Mouse (Mus musculus) mature B cell (primary cell): ENCODE results near the gene Shc3.

Source experiments
- in situ Hi-C: fragments of 300-500 bp; cut with MboI; formaldehyde crosslinking; loops from 2 replicates; pipeline ENCODE4 v1.14.3; 2019

The Shc3 gene

GRCm38 (mm10) chr13:51485291-51485690 is 83.9 kb downstream of the Shc3 start:
- in situ Hi-C loops, result no loop called here

- in situ Hi-C loops, result no loop called here
Observed at GRCm38 (mm10) chr13:51482786-51483185, 86.4 kb downstream of the Shc3 start.

DNA sequence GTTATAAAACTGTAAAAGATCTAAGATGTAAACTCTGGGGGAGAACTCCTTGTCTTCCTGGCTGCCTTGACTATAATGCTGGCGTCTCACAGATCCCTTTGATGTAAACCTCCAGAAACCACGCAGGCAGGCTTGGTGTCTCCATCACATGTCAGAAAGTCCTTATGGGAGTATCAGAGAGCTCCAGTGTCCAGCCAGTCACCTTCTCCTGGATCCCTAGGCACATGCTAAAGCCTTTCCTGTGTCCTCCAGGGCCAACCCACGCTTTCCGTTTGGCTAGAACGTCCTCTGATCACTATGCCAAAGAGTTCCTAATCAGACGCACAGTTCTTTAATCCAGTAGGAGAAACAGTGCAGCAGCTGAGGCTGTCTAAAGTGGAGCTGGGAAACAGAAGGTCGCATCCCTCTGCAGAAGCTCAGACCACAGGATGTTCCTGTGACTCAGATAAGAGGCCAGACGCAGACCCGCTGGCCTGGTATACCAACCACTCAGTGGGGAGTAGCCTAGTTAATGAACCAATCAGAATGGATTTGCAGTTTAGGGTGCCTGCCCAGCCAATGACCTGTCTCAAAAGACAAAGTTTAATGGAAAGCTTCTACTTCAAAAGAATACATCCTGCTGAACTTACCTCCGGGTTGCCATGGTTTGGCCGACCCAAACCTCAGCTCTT is 88.7 kb downstream of the Shc3 start:
- in situ Hi-C loops, result no loop called here

GRCm38 (mm10) chr13:51479826-51480225 is 89.4 kb downstream of the Shc3 start:
- in situ Hi-C loops, result no loop called here

DNA sequence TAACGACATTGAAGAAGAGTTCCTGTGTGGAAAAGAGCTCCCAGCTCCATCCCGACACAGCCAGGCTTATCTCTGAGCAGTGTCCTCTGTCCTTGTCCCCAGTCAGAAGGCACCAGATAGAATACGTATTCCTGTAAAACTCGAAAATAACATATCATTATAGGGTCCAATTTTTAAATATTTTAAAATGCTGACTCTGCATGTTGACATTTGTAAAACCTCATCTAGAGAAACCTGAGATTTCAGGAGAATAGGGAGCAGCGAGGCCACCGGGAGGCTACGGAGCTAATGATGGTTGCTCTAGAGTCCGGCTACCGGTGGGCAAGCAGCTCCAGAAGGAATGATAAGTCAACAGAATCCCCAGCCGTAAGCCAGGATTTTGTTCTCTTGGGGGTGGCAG is 92.2 kb downstream of the Shc3 start:
- in situ Hi-C loops, result no loop called here

DNA sequence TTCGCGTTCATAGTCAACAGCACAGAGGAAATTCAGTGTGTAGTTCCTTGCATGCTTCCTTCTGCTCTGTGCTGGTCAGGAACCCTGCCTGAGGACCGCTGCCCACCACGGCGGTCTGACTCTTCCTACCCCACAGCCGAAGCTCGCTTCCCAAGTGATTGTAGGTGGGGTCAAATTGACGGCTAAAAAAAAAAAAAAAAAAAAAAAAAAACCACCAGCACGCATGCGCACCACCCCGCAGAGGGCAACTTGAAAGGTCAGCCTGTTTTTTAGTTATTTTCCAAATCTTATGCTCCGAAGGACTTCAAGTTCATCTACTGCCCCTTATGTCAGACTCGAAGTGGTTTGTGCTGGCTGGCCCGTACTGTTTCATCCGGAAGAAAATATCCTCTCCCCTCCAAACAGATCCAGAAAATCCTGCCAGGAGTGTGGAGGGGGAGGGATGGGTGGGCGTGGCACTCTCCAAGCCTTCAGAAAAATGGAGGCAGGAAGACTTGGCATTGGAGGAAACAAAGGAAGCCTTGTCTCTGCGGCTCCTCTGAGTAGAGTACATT is 100.4 kb downstream of the Shc3 start:
- in situ Hi-C loops, result no loop called here

- in situ Hi-C loops, result no loop called here
Observed at GRCm38 (mm10) chr13:51466117-51466841, 102.9 kb downstream of the Shc3 start.

- in situ Hi-C loops, result no loop called here
Observed at GRCm38 (mm10) chr13:51464294-51464693, 104.9 kb downstream of the Shc3 start.

GRCm38 (mm10) chr13:51456190-51456878 is 112.9 kb downstream of the Shc3 start:
- in situ Hi-C loops, result no loop called here

DNA sequence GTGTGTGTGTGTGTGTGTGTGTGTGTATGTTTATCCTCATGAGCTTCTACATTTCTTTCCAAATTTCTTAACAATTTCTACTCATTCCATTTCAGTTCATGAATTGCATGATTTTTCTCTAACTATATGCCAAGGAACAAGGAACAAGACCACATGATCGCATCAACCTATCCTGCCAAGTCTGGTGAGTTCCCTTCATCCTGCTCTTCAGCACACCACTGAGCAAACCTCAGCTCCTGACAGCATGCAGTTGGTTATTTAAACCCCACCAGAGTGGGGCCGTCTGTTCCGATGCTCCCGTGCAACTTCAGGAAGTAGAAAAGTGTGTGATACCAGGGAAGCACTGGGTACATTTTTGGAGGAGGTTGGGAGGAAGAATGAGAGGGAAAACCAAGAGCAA is 122.7 kb downstream of the Shc3 start:
- in situ Hi-C loops, result no loop called here

- in situ Hi-C loops, result no loop called here
Observed at GRCm38 (mm10) chr13:51442922-51443321, 126.3 kb downstream of the Shc3 start.

- in situ Hi-C loops, result no loop called here
Observed at GRCm38 (mm10) chr13:51437105-51438085, 131.8 kb downstream of the Shc3 start.

DNA sequence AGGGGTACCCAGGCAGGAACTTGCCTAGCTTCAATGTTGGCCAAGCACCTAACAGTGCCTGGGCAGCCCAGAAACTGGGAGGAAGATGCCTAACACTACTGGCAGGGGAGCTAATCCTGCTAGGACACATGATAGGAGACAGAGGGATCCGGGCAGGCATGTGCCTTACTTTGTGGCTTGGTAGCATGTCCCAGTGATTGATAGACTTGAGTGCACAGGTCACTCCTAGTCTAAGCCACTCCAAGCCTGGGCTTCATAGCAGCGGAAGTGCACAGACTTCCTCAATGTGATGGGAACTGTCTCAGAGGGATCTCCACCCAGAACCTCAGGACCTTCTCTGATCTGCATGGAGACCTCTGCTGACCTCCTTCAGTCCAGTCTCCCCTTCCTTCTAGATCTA is 134.1 kb downstream of the Shc3 start:
- in situ Hi-C loops, result no loop called here

GRCm38 (mm10) chr13:51434460-51434859 is 134.8 kb downstream of the Shc3 start:
- in situ Hi-C loops, result no loop called here

DNA sequence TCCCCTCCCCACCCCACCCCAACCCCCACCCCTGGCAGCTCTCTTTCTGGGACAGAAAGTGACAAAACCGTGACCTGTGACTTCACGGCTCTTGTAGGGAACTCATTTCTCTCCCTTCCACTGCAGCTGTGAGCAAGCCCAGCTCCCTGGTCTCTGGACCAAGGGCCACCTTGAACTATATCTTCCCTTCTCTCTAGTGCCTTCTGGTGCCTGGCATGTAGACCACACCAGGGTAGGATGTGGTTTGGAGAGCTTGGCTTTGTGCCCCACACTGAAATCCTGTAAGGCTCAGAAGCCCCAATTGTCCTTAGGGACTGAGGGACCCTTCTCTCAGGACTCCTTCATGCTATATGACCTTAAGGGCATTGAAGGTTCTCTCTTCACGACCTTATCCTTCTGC is 135.8 kb downstream of the Shc3 start:
- in situ Hi-C loops, result no loop called here

- in situ Hi-C loops, result no loop called here
Observed at GRCm38 (mm10) chr13:51425662-51426443, 143.4 kb downstream of the Shc3 start.

DNA sequence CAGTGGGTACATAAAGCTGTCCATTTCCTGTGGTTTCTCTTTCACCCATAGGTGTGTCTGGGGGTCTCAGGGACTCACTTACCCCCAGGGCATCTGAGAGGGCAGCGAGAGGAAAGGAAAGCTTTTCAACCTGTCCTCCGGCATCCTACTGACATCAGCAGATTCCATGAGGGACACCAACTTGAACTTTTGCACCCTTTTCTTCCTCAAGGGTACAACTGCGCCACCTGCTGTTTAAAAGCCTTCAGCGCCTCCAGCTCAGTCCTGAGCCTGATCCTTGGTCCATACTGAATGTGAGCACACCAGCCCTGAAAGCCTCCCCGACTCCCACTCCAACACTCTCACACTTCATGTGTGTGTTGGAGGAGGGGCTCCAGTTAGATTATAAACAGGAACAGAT is 144.6 kb downstream of the Shc3 start:
- in situ Hi-C loops, result loop anchor here (5.0 to 25.0 kb wide), 2 partner anchors 237 to 477 kb away; no protein-coding TSS in a partner anchor

- in situ Hi-C loops, result loop anchor here (5.0 to 25.0 kb wide), 2 partner anchors 236 to 476 kb away; no protein-coding TSS in a partner anchor
Observed at GRCm38 (mm10) chr13:51423647-51424046, 145.6 kb downstream of the Shc3 start.

DNA sequence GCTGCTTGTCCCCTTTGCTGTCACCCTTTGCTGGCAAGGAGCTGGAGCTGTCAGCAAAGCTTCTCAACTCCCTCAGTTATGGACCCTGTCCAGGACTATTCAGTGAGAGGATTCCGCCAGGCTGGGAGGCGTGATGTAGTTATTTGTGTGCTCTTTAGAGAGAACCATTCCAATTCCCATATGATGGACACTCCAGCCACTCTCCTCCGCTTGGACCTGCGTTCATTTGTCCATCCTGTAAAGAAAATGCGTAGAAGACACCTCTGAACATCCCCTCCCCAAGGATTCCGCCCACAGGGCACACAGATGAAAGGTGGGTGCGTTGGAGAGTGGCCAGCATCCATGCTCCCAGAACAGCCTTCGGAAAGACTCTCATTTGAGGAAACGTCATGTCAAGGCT is 148.4 kb downstream of the Shc3 start:
- in situ Hi-C loops, result loop anchor here (5.0 to 25.0 kb wide), 2 partner anchors 234 to 474 kb away; no protein-coding TSS in a partner anchor

DNA sequence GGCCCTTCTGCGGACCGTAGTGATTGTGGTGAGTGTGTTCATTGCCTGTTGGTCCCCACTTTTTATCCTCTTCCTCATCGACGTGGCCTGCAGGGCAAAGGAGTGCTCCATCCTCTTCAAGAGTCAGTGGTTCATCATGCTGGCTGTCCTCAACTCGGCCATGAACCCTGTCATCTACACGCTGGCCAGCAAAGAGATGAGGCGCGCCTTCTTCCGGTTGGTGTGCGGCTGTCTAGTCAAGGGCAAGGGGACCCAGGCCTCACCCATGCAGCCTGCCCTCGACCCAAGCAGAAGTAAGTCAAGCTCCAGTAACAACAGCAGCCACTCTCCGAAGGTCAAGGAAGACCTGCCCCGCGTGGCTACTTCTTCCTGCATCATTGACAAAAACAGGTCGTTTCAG is 149.7 kb downstream of the Shc3 start:
- in situ Hi-C loops, result loop anchor here (10.0 to 25.0 kb wide), 2 partner anchors 232 to 315 kb away; partner anchors contain the start of gene Spin1
